Mouse (Mus musculus): Measurements from ENCODE around the gene Olfr1454. TPM values are rescaled to one million over a fixed set of nuclear protein-coding genes. Genes with fewer than 3 reads are reported as not detected.

Olfr1454 gene
- not detected in 2 replicates for polyA plus RNA-seq (2014; fragmentation: Nextera tagmentation; extraction: Ambion mirVana)

DNA sequence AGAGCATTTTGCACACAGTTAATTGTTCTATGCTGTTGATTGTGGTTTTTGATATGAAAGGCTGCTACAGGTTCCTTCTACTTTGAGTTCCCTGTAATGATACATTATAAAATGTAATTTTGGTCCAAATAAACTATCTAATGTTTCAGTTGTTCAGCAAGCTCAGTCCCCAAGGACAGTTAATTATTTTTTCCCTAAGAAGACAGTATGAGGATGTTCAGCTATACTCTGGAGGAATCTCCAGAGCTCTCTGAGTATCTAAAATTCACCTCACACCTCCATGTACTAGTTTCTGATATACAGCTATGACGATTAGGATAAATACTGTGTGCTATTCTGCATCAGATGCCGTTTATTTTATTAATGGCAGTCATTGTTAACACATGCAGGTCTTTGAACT, at the start of gene Olfr1454:
TSS of gene Olfr1454 (plus strand) at position 301 of the 400 bp plus-strand sequence.
- Histone ChIP-seq H3K4me1 (ENCODE audit: control insufficient read depth, insufficient read depth, low read length) (no peaks in the 10 kb centered on the region), H3K4me2 (no peak within 1 kb of the TSS), H3K27me3 (ENCODE audit: control insufficient read depth, insufficient read depth, low read length) (no peaks in the 10 kb centered on the region), H3K4me3 (ENCODE audit: low read depth, low read length) (no peak within 1 kb of the TSS), H3K27ac (ENCODE audit: low read depth, low read length) (no peak within 1 kb of the TSS), H3K36me3 (ENCODE audit: control insufficient read depth, insufficient read depth, low read length) (no peaks in the 10 kb centered on the region), H3K9ac (ENCODE audit: low read length) (no peak within 1 kb of the TSS), H3K9me3 (ENCODE audit: control insufficient read depth, low read length) (peaks cover 16% of the 10 kb centered on the region; the same call in 1 of the 2 replicates)
- ATAC-seq (ENCODE audit: low FRiP score) (no peak), DNase-seq (ENCODE audit: low spot score, missing footprints) (no peak)
- 81% methylated on average over 2 of the region's 2 CpGs for WGBS

DNA sequence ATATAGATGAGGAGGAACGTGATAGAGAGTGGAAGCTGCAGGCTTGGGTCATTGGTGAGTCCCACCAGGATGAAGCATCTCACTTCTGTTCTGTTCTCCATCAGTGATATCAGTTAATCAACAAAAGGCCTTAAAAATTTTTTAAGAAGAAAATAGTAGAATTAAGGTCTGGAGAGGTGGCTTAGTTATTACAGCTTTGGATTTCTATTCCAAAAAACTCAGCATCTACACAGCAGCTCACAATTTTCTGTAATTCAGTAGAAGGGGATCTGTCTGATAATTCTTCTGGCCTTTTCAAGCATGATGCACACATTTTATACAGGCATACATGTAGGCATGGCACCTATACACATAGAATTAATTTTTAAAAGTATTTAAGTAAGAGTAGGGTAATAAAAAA, 32.2 kb upstream of the Olfr1454 start, which contains the start of gene Olfr1453:
TSS of gene Olfr1453 (minus strand) at position 101 of the 400 bp plus-strand sequence.
- DNase-seq (ENCODE audit: low spot score, missing footprints) = peak; percentile 72
- ATAC-seq (ENCODE audit: low FRiP score) = no peak

GRCm38 (mm10) chr19:13093908-13094307, 33.5 kb downstream of the Olfr1454 start:
- Histone ChIP-seq H3K36me3 (ENCODE audit: control insufficient read depth, insufficient read depth, low read length) (no peaks in the 10 kb centered on the region), H3K9me3 (ENCODE audit: control insufficient read depth, low read length) (peaks cover 4% of the 10 kb centered on the region; the same call in 1 of the 2 replicates)
- no peak for ATAC-seq (ENCODE audit: low FRiP score)

More for the DNA sequence above, 32.2 kb upstream of the Olfr1454 start, which contains the start of gene Olfr1453:
- Histone ChIP-seq H3K27ac (ENCODE audit: low read depth, low read length) (no peak within 1 kb of the TSS), H3K4me3 (ENCODE audit: low read depth, low read length) (no peak within 1 kb of the TSS), H3K9ac (ENCODE audit: low read length) (no peak within 1 kb of the TSS), H3K9me3 (ENCODE audit: control insufficient read depth, low read length) (no peaks in the 10 kb centered on the region), H3K4me1 (ENCODE audit: control insufficient read depth, insufficient read depth, low read length) (no peaks in the 10 kb centered on the region), H3K4me2 (no peak within 1 kb of the TSS), H3K36me3 (ENCODE audit: control insufficient read depth, insufficient read depth, low read length) (no peaks in the 10 kb centered on the region), H3K27me3 (ENCODE audit: control insufficient read depth, insufficient read depth, low read length) (no peaks in the 10 kb centered on the region)
- WGBS = 46% methylated on average over 1 of the region's 1 CpGs

DNA sequence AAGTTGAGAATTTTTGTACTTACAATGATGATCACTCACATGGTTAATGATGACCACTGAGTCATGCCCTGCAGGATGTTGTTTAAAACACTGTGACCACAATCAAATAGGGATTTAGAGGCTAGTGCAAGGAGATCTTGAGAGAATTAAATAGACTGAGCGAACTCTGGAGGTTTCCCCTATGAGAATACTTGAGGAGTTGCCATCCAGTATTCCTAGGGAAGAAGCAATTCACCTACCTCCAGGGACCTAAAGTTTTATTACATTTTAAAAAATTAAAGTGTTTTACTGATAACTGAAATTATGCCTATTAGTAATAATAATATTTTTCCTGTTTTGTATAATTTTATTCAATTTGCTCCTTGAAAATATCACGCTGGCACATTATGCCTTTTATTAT, 37.4 kb downstream of the Olfr1454 start, which contains the start of gene Olfr1457:
TSS of gene Olfr1457 (minus strand) at position 101 of the 400 bp plus-strand sequence.
- H3K9ac ChIP-seq (ENCODE audit: low read length) = no peak within 1 kb of the TSS

More at GRCm38 (mm10) chr19:13093908-13094307, 33.5 kb downstream of the Olfr1454 start:
- H3K4me1 ChIP-seq (ENCODE audit: control insufficient read depth, insufficient read depth, low read length) = no peaks in the 10 kb centered on the region
- H3K27ac ChIP-seq (ENCODE audit: low read depth, low read length) = no peak overlapping the region
- no peak overlapping the region for H3K4me2 ChIP-seq
- H3K4me3 ChIP-seq (ENCODE audit: low read depth, low read length) = no peak overlapping the region
- no peaks in the 10 kb centered on the region for H3K27me3 ChIP-seq (ENCODE audit: control insufficient read depth, insufficient read depth, low read length)
- WGBS = 93% methylated on average over 1 of the region's 1 CpGs
- no peak for DNase-seq (ENCODE audit: low spot score, missing footprints)
- H3K9ac ChIP-seq (ENCODE audit: low read length) = no peak overlapping the region

DNA sequence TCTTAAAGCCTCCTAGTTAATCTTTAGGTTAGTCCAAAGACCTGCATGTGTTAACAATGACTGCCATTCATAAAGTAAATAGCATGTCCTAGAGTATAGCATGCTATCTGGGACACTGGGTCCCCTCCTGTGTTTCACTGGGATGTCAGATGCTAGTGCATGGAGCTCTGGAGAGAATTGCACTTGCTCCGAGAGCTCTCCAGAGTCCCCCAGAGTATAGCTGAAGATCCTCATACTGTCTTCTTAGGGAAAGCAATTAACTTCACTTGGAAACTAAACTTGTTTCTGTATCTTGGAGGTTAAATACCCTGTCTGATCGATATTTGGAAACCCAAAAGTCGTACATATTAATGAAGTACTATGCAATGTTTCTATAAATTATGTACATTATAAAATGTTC, 46.3 kb downstream of the Olfr1454 start, which contains the start of gene Olfr1458:
TSS of gene Olfr1458 (minus strand) at position 101 of the 400 bp plus-strand sequence.
- Histone ChIP-seq H3K36me3 (ENCODE audit: control insufficient read depth, insufficient read depth, low read length) (no peaks in the 10 kb centered on the region), H3K9ac (ENCODE audit: low read length) (no peak within 1 kb of the TSS), H3K4me3 (ENCODE audit: low read depth, low read length) (no peak within 1 kb of the TSS), H3K27me3 (ENCODE audit: control insufficient read depth, insufficient read depth, low read length) (no peaks in the 10 kb centered on the region), H3K27ac (ENCODE audit: low read depth, low read length) (no peak within 1 kb of the TSS), H3K4me2 (no peak within 1 kb of the TSS), H3K4me1 (ENCODE audit: control insufficient read depth, insufficient read depth, low read length) (no peaks in the 10 kb centered on the region), H3K9me3 (ENCODE audit: control insufficient read depth, low read length) (no peaks in the 10 kb centered on the region; the same call in 1 of the 2 replicates)
- 76% methylated on average over 3 of the region's 3 CpGs for WGBS
- no peak for ATAC-seq (ENCODE audit: low FRiP score)
- no peak for DNase-seq (ENCODE audit: low spot score, missing footprints)

More for the DNA sequence above, 37.4 kb downstream of the Olfr1454 start, which contains the start of gene Olfr1457:
- Histone ChIP-seq H3K9me3 (ENCODE audit: control insufficient read depth, low read length) (peaks cover 4% of the 10 kb centered on the region; the same call in 1 of the 2 replicates), H3K4me3 (ENCODE audit: low read depth, low read length) (no peak within 1 kb of the TSS), H3K4me1 (ENCODE audit: control insufficient read depth, insufficient read depth, low read length) (no peaks in the 10 kb centered on the region), H3K4me2 (no peak within 1 kb of the TSS), H3K27me3 (ENCODE audit: control insufficient read depth, insufficient read depth, low read length) (no peaks in the 10 kb centered on the region), H3K27ac (ENCODE audit: low read depth, low read length) (no peak within 1 kb of the TSS), H3K36me3 (ENCODE audit: control insufficient read depth, insufficient read depth, low read length) (no peaks in the 10 kb centered on the region)
- ATAC-seq (ENCODE audit: low FRiP score) = no peak
- WGBS = 81% methylated on average over 2 of the region's 2 CpGs
- DNase-seq (ENCODE audit: low spot score, missing footprints) = no peak

Other genes with a start within 250 kb of the Olfr1454 start
- not detected in 2 replicates for gene Gm5244, start 213.9 kb upstream of the Olfr1454 start, polyA plus RNA-seq (2014; fragmentation: Nextera tagmentation; extraction: Ambion mirVana)
- gene Olfr1444, start 203.3 kb upstream of the Olfr1454 start, polyA plus RNA-seq (2014; fragmentation: Nextera tagmentation; extraction: Ambion mirVana) = not detected in 2 replicates
- not detected in 2 replicates for gene Olfr1445, start 176.8 kb upstream of the Olfr1454 start, polyA plus RNA-seq (2014; fragmentation: Nextera tagmentation; extraction: Ambion mirVana)
- gene Olfr1446, start 167.1 kb upstream of the Olfr1454 start, polyA plus RNA-seq (2014; fragmentation: Nextera tagmentation; extraction: Ambion mirVana) = not detected in 2 replicates
- not detected in 2 replicates for gene Olfr1447, start 156.9 kb upstream of the Olfr1454 start, polyA plus RNA-seq (2014; fragmentation: Nextera tagmentation; extraction: Ambion mirVana)
- not detected in 2 replicates for gene Olfr1448, start 136.2 kb upstream of the Olfr1454 start, polyA plus RNA-seq (2014; fragmentation: Nextera tagmentation; extraction: Ambion mirVana)
- gene Olfr1449, start 129.8 kb upstream of the Olfr1454 start, polyA plus RNA-seq (2014; fragmentation: Nextera tagmentation; extraction: Ambion mirVana) = not detected in 2 replicates
- not detected in 2 replicates for gene Olfr1450, start 110.4 kb upstream of the Olfr1454 start, polyA plus RNA-seq (2014; fragmentation: Nextera tagmentation; extraction: Ambion mirVana)
- gene Olfr1451, start 65.6 kb upstream of the Olfr1454 start, polyA plus RNA-seq (2014; fragmentation: Nextera tagmentation; extraction: Ambion mirVana) = not detected in 2 replicates
- gene Olfr1453, start 32.3 kb upstream of the Olfr1454 start, polyA plus RNA-seq (2014; fragmentation: Nextera tagmentation; extraction: Ambion mirVana) = not detected in 2 replicates
- gene Olfr1457, start 37.3 kb downstream of the Olfr1454 start, polyA plus RNA-seq (2014; fragmentation: Nextera tagmentation; extraction: Ambion mirVana) = not detected in 2 replicates
- gene Olfr1458, start 46.2 kb downstream of the Olfr1454 start, polyA plus RNA-seq (2014; fragmentation: Nextera tagmentation; extraction: Ambion mirVana) = not detected in 2 replicates
- gene Olfr1459, start 88.9 kb downstream of the Olfr1454 start, polyA plus RNA-seq (2014; fragmentation: Nextera tagmentation; extraction: Ambion mirVana) = not detected in 2 replicates
- gene Olfr1461, start 102.4 kb downstream of the Olfr1454 start, polyA plus RNA-seq (2014; fragmentation: Nextera tagmentation; extraction: Ambion mirVana) = not detected in 2 replicates
- gene Olfr1462, start 125.1 kb downstream of the Olfr1454 start, polyA plus RNA-seq (2014; fragmentation: Nextera tagmentation; extraction: Ambion mirVana) = not detected in 2 replicates
- gene Olfr1463, start 170.7 kb downstream of the Olfr1454 start, polyA plus RNA-seq (2014; fragmentation: Nextera tagmentation; extraction: Ambion mirVana) = not detected in 2 replicates